Mouse (Mus musculus) thymus, postnatal 4 days (tissue): ENCODE results near the gene D930020B18Rik.

ENCODE experiments used
- DNase-seq: peaks from one replicate; pipeline ENCODE4 v3.0.0; 2021

The D930020B18Rik gene

DNA sequence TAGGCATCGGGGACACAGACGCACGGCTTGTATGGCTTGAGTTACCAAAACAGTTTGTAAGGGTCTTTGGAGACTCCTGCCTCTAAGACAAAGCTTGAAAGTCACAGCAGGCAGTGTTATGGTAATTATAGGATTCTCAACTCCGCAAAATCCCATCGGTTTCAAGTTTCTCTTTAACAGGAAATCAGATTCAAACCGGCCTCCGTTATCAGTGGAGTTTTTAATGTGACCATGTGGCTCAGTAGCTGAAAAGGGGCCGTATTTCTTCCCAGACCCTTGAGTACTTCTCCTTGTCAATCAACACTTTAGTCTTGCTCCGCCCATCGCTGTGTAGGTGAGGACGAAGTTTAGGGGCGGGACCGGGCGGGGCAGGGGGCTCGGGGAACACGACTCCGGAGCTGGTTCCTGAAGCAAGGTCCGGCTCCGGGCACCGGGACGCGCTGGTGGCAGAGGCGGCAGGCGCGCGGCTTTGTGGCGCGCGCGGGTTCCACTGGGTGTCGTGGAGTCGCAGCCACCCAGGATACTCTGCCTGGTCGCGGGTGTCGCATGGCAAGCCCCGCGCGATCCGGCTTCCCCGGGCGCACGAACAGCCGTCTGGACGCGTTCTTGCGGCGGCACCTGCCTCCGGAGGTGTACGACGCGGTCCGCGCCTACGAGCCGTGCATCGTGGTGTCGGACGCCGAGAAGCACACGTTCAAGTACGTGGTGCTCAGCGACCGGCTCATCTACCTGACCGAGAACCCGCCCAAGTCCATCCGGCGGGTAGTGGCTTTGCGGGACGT lies at the start of gene D930020B18Rik:
Gene D930020B18Rik (plus strand): TSS at position 317 of the 782 bp plus-strand sequence.
- peak; percentile 60 for DNase-seq

DNA sequence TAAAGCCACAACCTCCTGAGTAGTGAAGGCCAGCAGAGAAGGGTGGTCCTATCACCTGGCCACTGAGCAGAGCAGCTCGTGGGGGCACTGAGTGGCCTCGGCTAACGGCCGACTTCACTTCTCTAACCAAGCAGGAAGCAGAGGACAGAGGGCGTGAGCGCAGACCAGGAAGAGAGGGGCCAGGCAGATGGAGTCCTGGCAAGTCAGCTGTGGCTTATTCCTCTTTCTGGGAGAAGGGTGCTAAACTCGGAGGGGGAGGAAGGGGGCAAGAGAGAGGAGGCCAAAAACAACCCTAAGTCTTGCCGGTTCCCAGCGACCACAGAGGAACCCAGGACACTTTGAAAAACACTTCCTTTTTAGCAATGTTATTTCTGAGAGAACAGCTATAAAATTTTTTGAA lies 44.8 kb upstream of the D930020B18Rik start:
- no peak for DNase-seq

- no peak for DNase-seq
Observed at GRCm38 (mm10) chr10:121601272-121601671, 40.1 kb upstream of the D930020B18Rik start.

DNA sequence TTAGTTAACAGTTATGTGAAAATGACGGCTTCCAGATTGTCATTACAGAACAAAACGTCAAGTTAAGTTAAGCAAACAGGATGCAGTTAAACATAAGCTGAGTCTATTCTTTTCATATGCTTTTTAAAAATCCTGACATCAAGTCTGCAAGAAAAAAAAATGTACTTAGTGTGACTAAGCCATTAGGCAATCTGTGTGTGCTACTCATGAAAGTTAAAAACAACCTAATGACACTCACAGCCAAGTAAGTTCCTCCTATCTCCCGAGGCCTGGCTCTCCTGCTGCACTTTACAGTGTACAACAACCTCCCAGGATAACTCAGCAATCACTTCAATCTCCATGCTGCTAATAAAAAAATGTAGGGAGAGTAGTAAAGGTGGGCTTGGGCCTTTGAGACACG lies 37.8 kb upstream of the D930020B18Rik start:
- DNase-seq = no peak

- DNase-seq = no peak
Observed at GRCm38 (mm10) chr10:121604632-121605344, 36.6 kb upstream of the D930020B18Rik start.

- DNase-seq = no peak
Observed at GRCm38 (mm10) chr10:121608177-121608576, 33.2 kb upstream of the D930020B18Rik start.

GRCm38 (mm10) chr10:121611587-121611986 lies 29.8 kb upstream of the D930020B18Rik start:
- DNase-seq = no peak

DNA sequence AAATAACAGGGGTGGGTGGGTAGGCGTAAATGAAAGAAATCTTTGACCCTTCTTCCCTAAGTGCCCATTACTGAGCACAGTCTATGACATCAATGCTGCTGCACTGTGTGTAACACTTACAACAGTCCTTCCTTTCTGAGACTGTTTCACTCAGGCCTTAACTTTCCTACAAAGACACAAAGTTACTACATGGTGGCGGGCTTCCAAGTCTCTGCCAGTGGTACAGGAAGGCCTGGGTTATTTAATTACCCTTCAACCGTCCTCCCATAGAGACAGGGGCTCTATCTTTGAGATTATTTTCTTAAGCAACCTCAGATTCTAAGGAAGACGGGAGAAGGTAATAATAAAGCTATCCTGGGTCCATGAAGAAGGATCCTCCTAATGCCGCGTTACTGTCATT lies 28.9 kb upstream of the D930020B18Rik start:
- DNase-seq = no peak

DNA sequence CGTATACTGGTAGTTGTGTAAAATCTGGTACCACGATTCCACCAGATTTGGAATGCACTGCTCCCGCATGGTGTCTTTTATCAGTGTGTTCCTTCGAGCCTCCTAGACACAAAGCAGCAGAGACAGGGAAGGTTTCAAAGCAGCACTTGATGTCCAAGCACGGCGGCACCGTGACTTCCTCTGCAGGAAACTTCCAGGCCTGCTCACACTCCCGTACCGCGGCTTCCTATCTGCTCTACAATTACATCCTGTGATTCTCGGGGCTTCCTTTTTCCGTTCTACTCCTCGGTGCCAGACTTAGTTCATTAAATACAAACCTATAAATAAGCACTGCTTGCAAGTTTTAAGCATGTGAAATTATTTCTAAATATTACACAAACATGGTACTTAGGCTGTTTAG lies 27.8 kb upstream of the D930020B18Rik start:
- no peak for DNase-seq

DNA sequence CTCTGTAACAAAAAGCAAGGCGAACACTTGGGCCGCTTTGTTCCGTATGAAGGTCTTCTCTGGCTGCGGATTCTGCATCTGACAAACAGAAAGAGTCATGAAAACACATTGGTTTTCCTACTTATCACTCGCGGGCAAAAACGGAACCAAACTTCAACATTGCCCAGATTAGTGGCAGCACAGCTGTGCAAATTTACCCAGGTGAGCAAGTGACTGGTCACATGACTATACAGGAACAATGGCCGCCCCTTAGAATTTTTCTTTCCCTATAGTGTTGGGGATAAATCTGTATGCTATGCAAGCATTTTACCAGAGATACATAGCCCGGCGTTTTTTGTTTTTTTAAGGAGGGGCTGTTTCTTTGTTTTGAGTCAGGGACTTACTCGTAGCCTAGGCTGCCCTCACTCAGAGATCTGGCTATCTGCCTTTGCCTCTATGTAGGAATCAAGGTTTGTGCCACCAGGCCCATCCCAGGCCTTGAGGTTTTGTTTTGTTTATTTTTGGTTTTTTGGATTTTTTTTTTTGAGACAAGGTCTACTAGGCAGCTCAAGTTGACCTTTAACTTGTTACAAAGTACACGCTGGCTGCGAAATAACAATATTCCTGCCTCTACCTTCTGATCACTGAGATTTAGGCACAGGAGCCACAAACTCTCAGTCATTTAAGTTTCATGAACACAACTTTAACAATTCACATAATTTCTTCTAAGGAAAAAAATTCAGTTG lies 26.1 kb upstream of the D930020B18Rik start:
- no peak for DNase-seq

DNA sequence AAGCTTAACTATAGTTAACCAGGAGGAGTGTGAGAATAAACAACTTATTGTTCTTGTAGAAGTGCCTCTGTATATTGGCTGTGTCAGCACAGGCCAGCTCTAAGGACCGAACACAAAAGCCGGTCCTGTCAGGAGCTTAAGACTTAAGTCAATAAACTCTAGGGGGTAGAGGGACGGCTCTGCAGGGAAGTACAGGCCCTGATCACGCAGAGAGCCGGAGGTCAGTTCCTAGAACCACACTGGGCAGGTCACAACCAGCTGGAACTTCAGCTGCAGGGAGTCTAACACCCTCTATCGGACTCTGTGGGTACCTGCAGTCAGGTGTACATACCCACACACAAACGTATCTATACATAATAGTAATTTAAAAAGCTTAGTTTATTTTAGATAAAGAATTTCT lies 25.5 kb upstream of the D930020B18Rik start:
- DNase-seq = no peak

GRCm38 (mm10) chr10:121622431-121622830 lies 19.0 kb upstream of the D930020B18Rik start:
- no peak for DNase-seq

GRCm38 (mm10) chr10:121623670-121624069 lies 17.7 kb upstream of the D930020B18Rik start:
- no peak for DNase-seq

DNA sequence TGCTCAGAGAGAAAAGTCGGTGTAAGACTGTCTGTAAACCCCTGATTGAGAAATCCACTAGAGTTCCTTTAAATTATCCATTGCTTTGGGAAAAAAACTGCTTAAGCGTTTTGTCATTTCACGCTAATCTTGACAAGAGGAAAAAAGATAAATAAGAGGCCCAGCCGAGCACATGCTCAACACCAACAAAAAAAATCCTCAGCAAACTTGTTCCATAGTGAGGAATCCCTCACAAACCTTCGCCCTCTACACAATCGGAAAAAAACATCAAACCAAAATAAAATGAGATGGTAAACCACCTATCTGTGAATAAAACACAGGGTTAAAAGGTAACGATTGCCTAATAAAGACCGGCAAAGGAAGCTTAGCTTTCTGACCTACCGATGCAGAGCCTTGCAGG lies 16.4 kb upstream of the D930020B18Rik start:
- no peak for DNase-seq

DNA sequence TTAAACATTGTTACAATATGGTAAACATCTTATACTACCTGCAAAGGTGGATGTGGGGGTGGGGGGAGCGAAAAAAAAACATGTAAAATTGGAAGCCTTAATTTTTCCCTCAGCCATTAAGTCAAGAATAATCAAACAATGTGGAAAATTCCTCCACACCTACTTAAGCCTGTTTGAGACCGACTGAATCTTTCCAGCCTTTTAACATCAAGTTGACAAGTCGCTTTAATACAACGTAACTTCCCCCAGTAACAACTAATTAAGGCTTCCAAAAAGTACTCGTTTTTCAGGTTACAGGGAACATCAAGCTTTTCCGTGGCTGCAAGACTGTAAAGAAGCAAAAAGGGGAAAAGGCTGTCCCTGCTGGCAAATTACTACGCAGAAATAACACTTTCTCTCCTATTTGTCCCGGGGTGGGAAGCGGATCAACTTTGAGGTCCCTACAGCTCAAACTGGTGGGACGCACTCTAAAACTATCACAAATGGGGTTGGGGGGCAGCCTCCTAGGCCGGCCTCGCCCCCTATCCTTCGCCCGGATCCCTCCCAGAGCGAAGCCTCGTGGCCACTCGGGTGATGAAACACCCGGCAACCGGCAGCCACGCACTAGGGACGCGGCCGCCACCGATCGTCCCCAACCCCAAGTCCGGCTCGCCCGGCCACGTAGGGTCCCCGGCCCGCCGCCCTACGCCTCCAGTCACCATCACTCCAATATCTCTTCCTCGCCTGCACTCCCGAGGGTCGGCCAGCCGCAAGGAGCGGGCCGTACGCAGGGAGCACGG lies 15.8 kb upstream of the D930020B18Rik start:
- DNase-seq = no peak

- peak; percentile 99 for DNase-seq
Observed at GRCm38 (mm10) chr10:121626186-121626882, 15.1 kb upstream of the D930020B18Rik start, which contains the start of gene Xpot. Gene Xpot, minus strand, starts transcription at chr10:121626332.

- DNase-seq = no peak
Observed at GRCm38 (mm10) chr10:121627216-121627852, 14.1 kb upstream of the D930020B18Rik start.

- no peak for DNase-seq
Observed at GRCm38 (mm10) chr10:121628561-121629040, 12.8 kb upstream of the D930020B18Rik start.

DNA sequence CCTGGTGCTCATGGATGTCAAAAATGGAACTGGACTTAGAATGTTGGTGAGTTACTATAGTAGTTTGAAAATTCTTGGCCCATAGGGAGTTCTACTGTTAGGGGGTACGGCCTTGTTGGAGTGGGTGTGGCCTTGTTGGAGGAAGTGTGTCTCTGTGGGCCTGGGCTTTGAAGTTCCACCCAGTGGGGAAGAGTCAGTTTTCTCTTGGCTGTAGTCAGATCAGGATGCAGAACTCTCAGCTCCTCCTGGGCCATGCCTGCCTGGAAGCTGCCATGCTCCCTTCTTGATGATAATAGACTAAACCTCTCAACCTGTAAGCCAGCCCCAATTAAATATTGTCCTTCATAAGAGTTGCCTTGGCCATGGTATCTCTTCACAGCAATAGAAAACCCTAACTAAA lies 7.2 kb upstream of the D930020B18Rik start:
- no peak for DNase-seq

DNA sequence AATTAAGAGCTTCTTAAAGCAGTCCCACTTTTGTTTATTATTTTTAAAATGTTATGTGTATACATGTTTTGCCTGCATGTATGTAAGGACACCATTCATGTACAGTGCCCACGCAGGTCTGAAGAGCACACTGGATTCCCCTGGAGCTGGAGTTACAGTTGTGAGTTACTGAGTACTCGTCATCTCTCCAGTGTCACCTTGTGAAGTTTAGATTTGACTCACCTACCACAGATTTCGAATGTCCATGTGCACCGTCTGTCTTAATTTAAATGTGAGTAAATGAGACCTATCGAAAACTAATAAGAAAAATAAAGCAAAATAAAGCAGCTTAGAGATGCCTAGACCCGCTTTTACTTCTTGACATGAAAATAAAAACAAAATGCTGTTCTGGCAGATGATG lies 5.1 kb upstream of the D930020B18Rik start:
- no peak for DNase-seq

- no peak for DNase-seq
Observed at GRCm38 (mm10) chr10:121639573-121639972, 1.8 kb upstream of the D930020B18Rik start.
